Mouse (Mus musculus): ENCODE measurements around the gene Arid1b. TPM values are rescaled to one million over a fixed set of nuclear protein-coding genes. Genes with fewer than 3 reads are reported as not detected.
A peak's percentile ranks its signal among the peaks of the same experiment; 100 is the strongest.

The Arid1b gene
- polyA plus RNA-seq, 1 experiment from 2014 or later, result 22.6 TPM

DNA sequence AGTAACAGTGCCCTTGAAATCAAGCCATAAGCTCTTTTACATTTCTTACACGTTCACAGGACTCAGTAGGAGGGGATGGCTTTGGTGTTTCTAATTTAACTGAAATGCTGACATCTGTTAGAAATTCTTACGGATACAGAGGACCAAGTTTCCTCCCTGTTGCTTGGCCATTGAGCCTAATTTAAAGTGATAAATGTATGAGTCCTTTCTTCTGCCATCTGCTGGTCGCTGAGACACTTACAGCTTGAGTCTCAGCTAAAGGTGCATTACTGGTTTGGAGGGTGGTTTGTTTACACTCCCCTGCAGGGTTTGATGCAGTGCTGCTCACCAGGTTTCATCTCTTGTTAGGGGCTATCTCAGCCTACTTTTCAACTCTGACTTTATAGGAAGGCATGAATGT lies 214.2 kb downstream of the Arid1b start:
- 33% methylated on average over 3 of the region's 3 CpGs for WGBS
- no peaks in the 10 kb centered on the region for H3K27me3 ChIP-seq (ENCODE audit: control insufficient read depth, insufficient read depth, low read length)
- peaks cover 35% of the 10 kb centered on the region for H3K4me1 ChIP-seq (ENCODE audit: control insufficient read depth, insufficient read depth, low read length)

DNA sequence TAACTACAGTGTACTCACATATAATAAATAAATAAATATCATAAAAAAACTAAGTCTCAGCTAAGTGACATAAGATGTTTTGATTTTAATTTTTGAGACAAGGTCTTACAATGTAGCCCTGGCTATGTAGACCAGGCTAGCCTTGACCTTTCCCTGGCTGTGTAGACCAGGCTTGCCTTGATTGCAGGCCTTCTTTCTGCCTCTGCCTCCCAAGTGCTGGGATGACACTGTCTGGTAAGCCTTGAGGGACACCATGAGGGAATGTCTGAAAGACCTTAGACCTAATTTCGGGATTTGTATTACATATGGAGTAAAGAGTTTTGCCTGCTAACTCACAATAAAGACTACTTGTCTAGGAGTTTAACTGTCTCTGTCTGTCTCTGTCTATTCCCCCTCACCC lies 214.9 kb downstream of the Arid1b start:
- no peaks in the 10 kb centered on the region for H3K9me3 ChIP-seq (ENCODE audit: control insufficient read depth, low read depth, low read length)
- H3K27me3 ChIP-seq (ENCODE audit: control insufficient read depth, insufficient read depth, low read length), result no peaks in the 10 kb centered on the region
- H3K9ac ChIP-seq (replicated peaks; ENCODE audit: low read depth, low read length), result no peak overlapping the region
- H3K36me3 ChIP-seq (ENCODE audit: control insufficient read depth, insufficient read depth, low read length), result no peaks in the 10 kb centered on the region
- WGBS, result 86% methylated on average over 1 of the region's 1 CpGs
- no peak overlapping the region for H3K27ac ChIP-seq (ENCODE audit: low read length)
- peaks cover 28% of the 10 kb centered on the region for H3K4me1 ChIP-seq (ENCODE audit: control insufficient read depth, insufficient read depth, low read length)
- H3K4me3 ChIP-seq (ENCODE audit: low read depth, low read length), result no peak overlapping the region
- H3K4me2 ChIP-seq (replicated peaks; ENCODE audit: low read depth, low read length), result no peak overlapping the region
- no peak for ATAC-seq (ENCODE audit: insufficient number of reproducible peaks, insufficient read depth, low FRiP score, low read depth)

More for the DNA sequence above, 214.2 kb downstream of the Arid1b start:
- Histone ChIP-seq H3K27ac (ENCODE audit: low read length) (no peak overlapping the region), H3K4me3 (ENCODE audit: low read depth, low read length) (no peak overlapping the region), H3K36me3 (ENCODE audit: control insufficient read depth, insufficient read depth, low read length) (no peaks in the 10 kb centered on the region), H3K4me2 (replicated peaks; ENCODE audit: low read depth, low read length) (no peak overlapping the region), H3K9me3 (ENCODE audit: control insufficient read depth, low read depth, low read length) (no peaks in the 10 kb centered on the region), H3K9ac (replicated peaks; ENCODE audit: low read depth, low read length) (no peak overlapping the region)
- ATAC-seq (ENCODE audit: insufficient number of reproducible peaks, insufficient read depth, low FRiP score, low read depth), result no peak

DNA sequence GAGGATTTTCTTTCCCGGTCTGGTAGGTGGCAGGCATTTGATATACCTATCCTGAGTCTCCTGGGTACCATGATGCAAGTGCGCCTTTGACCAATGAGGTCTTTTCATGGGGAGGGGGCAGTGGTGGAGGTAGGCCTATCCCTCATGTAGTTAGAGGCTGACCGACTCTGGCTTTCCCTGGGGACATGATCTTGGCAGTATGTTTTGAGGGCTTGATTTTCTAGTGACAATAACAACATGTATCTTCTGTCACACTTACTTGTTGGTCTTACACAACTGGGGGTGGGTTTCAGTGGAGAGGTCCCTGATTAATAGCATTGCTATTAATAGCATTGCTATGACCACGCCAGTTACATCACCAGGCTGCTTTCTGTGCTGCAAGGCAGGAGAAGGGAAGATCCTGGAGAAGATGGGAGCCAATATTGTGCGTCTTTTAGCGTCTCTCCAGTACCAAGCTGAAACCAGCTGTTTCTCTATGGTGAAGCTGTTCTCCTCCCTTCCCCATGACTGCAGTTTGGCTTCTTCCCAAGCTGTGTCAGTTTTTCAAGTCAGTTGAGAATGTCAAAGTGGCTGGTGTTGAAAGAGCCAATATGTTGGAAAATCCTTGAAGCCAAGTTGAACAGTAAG lies 216.1 kb downstream of the Arid1b start:
- ATAC-seq (ENCODE audit: insufficient number of reproducible peaks, insufficient read depth, low FRiP score, low read depth), result no peak

DNA sequence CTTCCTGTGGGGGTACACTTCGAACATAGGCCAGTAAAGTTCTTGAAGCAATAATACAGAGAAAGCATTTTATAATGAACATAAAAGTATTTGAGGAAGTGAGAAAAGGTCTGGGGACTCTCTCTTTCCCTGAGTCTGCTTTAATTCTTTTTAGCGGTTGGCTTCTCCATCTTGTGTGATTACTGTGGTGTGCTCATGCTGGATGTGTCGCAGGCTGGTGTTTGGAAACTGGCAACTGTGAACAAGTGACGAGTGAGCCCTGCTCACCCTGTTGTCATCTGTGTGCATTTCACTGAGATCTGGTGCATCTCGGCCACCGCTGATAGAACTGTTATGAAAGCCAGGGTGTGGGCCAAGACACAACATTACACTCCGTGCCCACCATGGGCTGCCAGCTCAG lies 216.8 kb downstream of the Arid1b start:
- Histone ChIP-seq H3K27me3 (ENCODE audit: control insufficient read depth, insufficient read depth, low read length) (no peaks in the 10 kb centered on the region), H3K9ac (replicated peaks; ENCODE audit: low read depth, low read length) (no peak overlapping the region), H3K4me1 (ENCODE audit: control insufficient read depth, insufficient read depth, low read length) (peaks cover 23% of the 10 kb centered on the region), H3K4me2 (replicated peaks; ENCODE audit: low read depth, low read length) (no peak overlapping the region), H3K36me3 (ENCODE audit: control insufficient read depth, insufficient read depth, low read length) (no peaks in the 10 kb centered on the region), H3K9me3 (ENCODE audit: control insufficient read depth, low read depth, low read length) (no peaks in the 10 kb centered on the region), H3K4me3 (ENCODE audit: low read depth, low read length) (no peak overlapping the region), H3K27ac (ENCODE audit: low read length) (no peak overlapping the region)
- 88% methylated on average over 7 of the region's 7 CpGs for WGBS
- no peak for ATAC-seq (ENCODE audit: insufficient number of reproducible peaks, insufficient read depth, low FRiP score, low read depth)

More for the DNA sequence above, 216.1 kb downstream of the Arid1b start:
- H3K9me3 ChIP-seq (ENCODE audit: control insufficient read depth, low read depth, low read length), result no peaks in the 10 kb centered on the region
- H3K27me3 ChIP-seq (ENCODE audit: control insufficient read depth, insufficient read depth, low read length), result no peaks in the 10 kb centered on the region
- no peak overlapping the region for H3K4me3 ChIP-seq (ENCODE audit: low read depth, low read length)
- 53% methylated on average over 6 of the region's 6 CpGs for WGBS
- no peak overlapping the region for H3K4me2 ChIP-seq (replicated peaks; ENCODE audit: low read depth, low read length)
- no peak overlapping the region for H3K9ac ChIP-seq (replicated peaks; ENCODE audit: low read depth, low read length)
- H3K4me1 ChIP-seq (ENCODE audit: control insufficient read depth, insufficient read depth, low read length), result peaks cover 23% of the 10 kb centered on the region
- H3K27ac ChIP-seq (ENCODE audit: low read length), result peak overlapping the region; percentile 1; the same call in 1 of the 2 replicates
- no peaks in the 10 kb centered on the region for H3K36me3 ChIP-seq (ENCODE audit: control insufficient read depth, insufficient read depth, low read length)

DNA sequence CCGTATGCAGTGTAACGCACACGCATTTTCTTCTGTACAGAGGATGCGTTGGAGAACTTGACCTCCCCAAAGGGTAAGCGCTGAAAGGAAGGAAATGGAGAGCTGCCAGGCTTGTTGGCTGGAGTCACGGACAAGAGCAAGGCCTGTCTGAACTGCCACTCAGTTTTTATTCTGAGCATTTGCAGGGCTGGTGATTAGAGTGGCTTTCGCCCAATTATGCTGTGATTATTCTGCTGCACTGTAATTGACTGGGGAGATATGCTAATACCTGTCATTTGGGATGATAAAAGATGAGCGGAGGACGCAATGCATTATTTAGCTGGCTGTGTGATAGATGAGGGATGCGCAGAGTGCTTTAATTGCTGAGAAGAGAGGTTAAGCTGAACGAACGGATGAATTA lies 218.0 kb downstream of the Arid1b start:
- H3K9me3 ChIP-seq (ENCODE audit: control insufficient read depth, low read depth, low read length), result no peaks in the 10 kb centered on the region
- no peak overlapping the region for H3K27ac ChIP-seq (ENCODE audit: low read length)
- peaks cover 23% of the 10 kb centered on the region for H3K4me1 ChIP-seq (ENCODE audit: control insufficient read depth, insufficient read depth, low read length)
- H3K9ac ChIP-seq (replicated peaks; ENCODE audit: low read depth, low read length), result no peak overlapping the region
- H3K4me2 ChIP-seq (replicated peaks; ENCODE audit: low read depth, low read length), result no peak overlapping the region
- H3K27me3 ChIP-seq (ENCODE audit: control insufficient read depth, insufficient read depth, low read length), result no peaks in the 10 kb centered on the region
- ATAC-seq (ENCODE audit: insufficient number of reproducible peaks, insufficient read depth, low FRiP score, low read depth), result no peak
- WGBS, result 50% methylated on average over 12 of the region's 12 CpGs
- no peak overlapping the region for H3K4me3 ChIP-seq (ENCODE audit: low read depth, low read length)
- H3K36me3 ChIP-seq (ENCODE audit: control insufficient read depth, insufficient read depth, low read length), result no peaks in the 10 kb centered on the region

DNA sequence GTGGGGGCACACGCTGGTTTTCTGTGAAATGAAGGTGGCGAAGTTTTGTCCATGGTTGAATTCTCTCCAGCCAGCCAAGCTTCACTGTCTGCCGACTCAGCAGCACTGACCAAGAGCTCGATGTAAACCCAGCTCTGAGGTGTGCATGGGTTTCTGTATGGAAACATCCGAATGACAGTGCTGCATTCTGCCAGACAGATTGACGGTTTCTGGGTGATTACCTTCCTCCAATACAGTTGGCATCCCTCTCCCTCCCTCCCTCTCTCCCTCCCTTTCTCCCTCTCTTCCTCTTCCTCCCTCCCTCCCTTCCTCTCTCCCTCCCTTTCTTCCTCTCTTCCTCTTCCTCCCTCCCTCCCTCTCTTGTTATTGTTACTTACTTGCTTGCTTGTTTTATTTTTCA lies 219.3 kb downstream of the Arid1b start:
- Histone ChIP-seq H3K9ac (replicated peaks; ENCODE audit: low read depth, low read length) (no peak overlapping the region), H3K4me3 (ENCODE audit: low read depth, low read length) (no peak overlapping the region), H3K4me2 (replicated peaks; ENCODE audit: low read depth, low read length) (no peak overlapping the region), H3K27ac (ENCODE audit: low read length) (no peak overlapping the region), H3K9me3 (ENCODE audit: control insufficient read depth, low read depth, low read length) (no peaks in the 10 kb centered on the region), H3K36me3 (ENCODE audit: control insufficient read depth, insufficient read depth, low read length) (no peaks in the 10 kb centered on the region), H3K27me3 (ENCODE audit: control insufficient read depth, insufficient read depth, low read length) (no peaks in the 10 kb centered on the region), H3K4me1 (ENCODE audit: control insufficient read depth, insufficient read depth, low read length) (peaks cover 23% of the 10 kb centered on the region)
- ATAC-seq (ENCODE audit: insufficient number of reproducible peaks, insufficient read depth, low FRiP score, low read depth), result no peak
- WGBS, result 70% methylated on average over 6 of the region's 6 CpGs

DNA sequence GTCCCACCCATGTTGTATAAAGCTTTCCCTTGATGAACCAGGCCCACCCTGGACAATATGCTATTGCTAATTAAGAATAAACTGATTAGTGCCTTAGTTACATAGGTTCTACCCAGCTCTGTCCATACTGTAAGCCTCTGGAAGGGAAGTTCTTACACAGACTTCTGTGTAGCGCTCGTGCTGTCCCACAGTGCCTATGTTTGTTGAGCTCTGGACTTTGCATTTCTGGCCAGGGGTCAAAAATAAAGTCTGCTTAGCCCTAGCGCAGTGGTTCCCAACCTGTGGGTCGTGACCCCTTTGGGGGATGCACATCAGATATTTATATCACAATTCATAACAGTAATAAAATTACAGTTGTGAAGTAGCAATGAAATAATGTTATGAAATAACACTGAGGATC lies 221.2 kb downstream of the Arid1b start:
- Histone ChIP-seq H3K27me3 (ENCODE audit: control insufficient read depth, insufficient read depth, low read length) (no peaks in the 10 kb centered on the region), H3K4me1 (ENCODE audit: control insufficient read depth, insufficient read depth, low read length) (peaks cover 24% of the 10 kb centered on the region), H3K9ac (replicated peaks; ENCODE audit: low read depth, low read length) (no peak overlapping the region), H3K27ac (ENCODE audit: low read length) (no peak overlapping the region), H3K4me2 (replicated peaks; ENCODE audit: low read depth, low read length) (no peak overlapping the region), H3K4me3 (ENCODE audit: low read depth, low read length) (no peak overlapping the region), H3K36me3 (ENCODE audit: control insufficient read depth, insufficient read depth, low read length) (no peaks in the 10 kb centered on the region), H3K9me3 (ENCODE audit: control insufficient read depth, low read depth, low read length) (no peaks in the 10 kb centered on the region)
- no peak for ATAC-seq (ENCODE audit: insufficient number of reproducible peaks, insufficient read depth, low FRiP score, low read depth)
- 86% methylated on average over 4 of the region's 4 CpGs for WGBS

DNA sequence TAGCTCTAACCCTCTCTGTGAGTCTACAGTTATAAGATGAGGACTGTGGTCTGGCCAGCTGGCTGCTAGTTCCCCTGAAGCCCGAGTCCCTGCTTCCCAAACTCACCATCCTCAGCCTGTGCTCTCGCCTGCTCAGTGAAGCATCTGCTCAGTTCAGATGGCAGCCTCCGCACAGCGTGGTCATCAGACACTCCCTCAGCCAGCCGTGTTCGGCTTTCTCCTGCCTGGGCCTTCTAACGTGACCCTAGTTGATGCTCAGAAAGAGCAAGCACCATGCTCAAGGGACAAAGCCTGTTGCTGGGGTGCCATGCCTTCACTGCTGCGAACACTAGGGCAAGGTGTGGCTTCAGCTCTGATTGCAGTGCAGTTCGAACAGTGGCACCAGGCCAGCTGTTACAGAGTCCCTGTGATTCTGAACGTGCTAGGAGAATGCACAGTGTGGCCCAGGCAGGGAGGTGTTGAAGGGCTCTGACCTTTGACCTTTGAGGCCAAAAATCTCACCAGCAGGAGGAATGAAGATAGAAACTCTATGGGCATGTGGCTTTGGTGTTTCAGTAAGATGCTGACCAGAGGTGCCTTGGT lies 222.9 kb downstream of the Arid1b start:
- no peak overlapping the region for H3K27ac ChIP-seq (ENCODE audit: low read length)
- H3K4me1 ChIP-seq (ENCODE audit: control insufficient read depth, insufficient read depth, low read length), result peaks cover 26% of the 10 kb centered on the region
- no peaks in the 10 kb centered on the region for H3K27me3 ChIP-seq (ENCODE audit: control insufficient read depth, insufficient read depth, low read length)
- no peak overlapping the region for H3K9ac ChIP-seq (replicated peaks; ENCODE audit: low read depth, low read length)
- H3K9me3 ChIP-seq (ENCODE audit: control insufficient read depth, low read depth, low read length), result no peaks in the 10 kb centered on the region
- H3K4me3 ChIP-seq (ENCODE audit: low read depth, low read length), result no peak overlapping the region
- no peak for ATAC-seq (ENCODE audit: insufficient number of reproducible peaks, insufficient read depth, low FRiP score, low read depth)
- H3K4me2 ChIP-seq (replicated peaks; ENCODE audit: low read depth, low read length), result no peak overlapping the region
- WGBS, result 58% methylated on average over 10 of the region's 10 CpGs
- H3K36me3 ChIP-seq (ENCODE audit: control insufficient read depth, insufficient read depth, low read length), result no peaks in the 10 kb centered on the region

Measured in stomach, embryonic 14.5 days (tissue).